Mouse (Mus musculus) embryonic facial prominence, embryonic 13.5 days (tissue): ENCODE results near the gene Neurog2. TPM values are rescaled to one million over a fixed set of nuclear protein-coding genes. Genes with fewer than 3 reads are reported as not detected.

ENCODE experiments used
- ATAC-seq: fragments of 200-750 bp; cut with Nextera tagmentation; 2 replicates; pipeline ENCODE4 v1.8.0; 2017; ENCODE audit warnings: low read depth; ENCODE audit not compliant: insufficient number of reproducible peaks, insufficient read depth, low FRiP score, low TSS enrichment
- H3K27ac ChIP-seq: fragments of 300-500 bp; sonication (generic); 2 replicates; pipeline ENCODE4 v1.5.1; 2015; ENCODE audit warnings: moderate library complexity, mild to moderate bottlenecking, inconsistent platforms
- H3K27me3 ChIP-seq: fragments of 300-500 bp; sonication (generic); 2 replicates; pipeline ENCODE4 v1.6.1; 2015; ENCODE audit warnings: mild to moderate bottlenecking, inconsistent platforms
- H3K36me3 ChIP-seq: fragments of 300-500 bp; sonication (generic); 2 replicates; pipeline ENCODE4 v1.6.1; 2015; ENCODE audit warnings: mild to moderate bottlenecking, inconsistent platforms
- H3K4me1 ChIP-seq: fragments of 300-500 bp; sonication (generic); 2 replicates; pipeline ENCODE4 v1.6.1; 2015; ENCODE audit warnings: inconsistent platforms
- H3K4me2 ChIP-seq: fragments of 300-500 bp; sonication (generic); 2 replicates; pipeline ENCODE4 v1.6.1; 2015; ENCODE audit warnings: moderate library complexity, mild to moderate bottlenecking, inconsistent platforms
- H3K4me3 ChIP-seq: fragments of 300-500 bp; sonication (generic); 2 replicates; pipeline ENCODE4 v1.5.1; 2015; ENCODE audit warnings: mild to moderate bottlenecking, inconsistent platforms
- H3K9ac ChIP-seq: fragments of 300-500 bp; sonication (generic); 2 replicates; pipeline ENCODE4 v1.6.1; 2015; ENCODE audit warnings: mild to moderate bottlenecking, inconsistent platforms
- H3K9me3 ChIP-seq: fragments of 300-500 bp; sonication (generic); 2 replicates; pipeline ENCODE4 v1.6.1; 2016; ENCODE audit warnings: inconsistent platforms
- WGBS: fragments of 180-500 bp; shearing (Covaris S2); methylation state at CpG from one replicate; pipeline ENCODE4 v1.1.7; 2015; ENCODE audit warnings: mixed read lengths; 5-methylcytosine and 5-hydroxymethylcytosine counted together
- polyA plus RNA-seq: library from polyadenylated mRNA; unstranded; fragments of >200 nt; fragmentation: Nextera tagmentation; extraction: Ambion mirVana; gene quantifications from 2 replicates; pipeline ENCODE4 v1.2.1, GENCODE M21; 2015

Neurog2 gene
- polyA plus RNA-seq, 1 experiment from 2014 or later = 0.32 TPM

DNA sequence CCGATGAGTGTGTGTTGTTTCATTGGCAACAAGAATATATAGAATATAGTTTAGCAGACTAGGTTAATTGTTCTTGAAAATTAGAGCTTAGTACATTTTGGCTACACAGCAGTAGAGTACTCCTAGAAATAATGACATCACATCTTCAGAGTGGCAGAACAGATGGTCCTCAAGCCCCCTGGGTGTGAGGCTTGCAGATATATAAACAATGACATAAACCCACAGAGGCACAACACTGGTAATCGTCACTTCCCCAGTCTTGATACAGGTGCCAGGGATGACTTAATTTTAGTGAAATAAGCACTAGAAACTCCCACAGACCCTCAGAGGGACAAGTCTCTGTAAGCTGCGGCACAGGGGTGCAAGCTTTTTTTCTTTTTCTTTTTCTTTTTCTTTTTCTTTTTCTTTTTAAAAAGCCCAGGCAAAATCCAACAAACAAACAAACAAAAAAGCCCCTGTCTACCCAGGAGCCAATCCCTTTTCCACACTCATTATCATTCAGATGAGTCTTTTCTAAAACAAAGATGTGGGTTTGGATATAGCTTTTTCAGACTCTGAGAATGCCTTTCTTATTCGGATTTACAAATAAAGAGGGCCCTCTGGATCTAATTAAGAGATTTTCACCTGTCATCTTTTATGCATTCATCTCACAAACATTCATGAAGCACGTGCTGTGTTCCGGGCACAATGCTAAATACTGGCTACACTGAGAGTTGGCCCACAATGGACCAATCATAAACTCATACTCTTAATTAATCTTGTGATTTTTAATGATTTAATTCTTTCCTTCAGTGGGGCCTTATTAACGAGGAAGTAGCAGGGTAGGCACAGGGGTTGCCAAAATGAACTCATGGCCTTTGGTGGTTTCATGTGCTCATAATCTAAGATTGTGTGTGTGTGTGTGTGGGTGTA is 19.1 kb downstream of the Neurog2 start:
- WGBS = 48% methylated on average over 7 of the region's 7 CpGs
- Histone ChIP-seq H3K9me3 (no peaks in the 10 kb centered on the region), H3K9ac (no peak overlapping the region), H3K27me3 (peaks cover 11% of the 10 kb centered on the region), H3K4me3 (no peak overlapping the region), H3K4me1 (no peaks in the 10 kb centered on the region), H3K36me3 (no peaks in the 10 kb centered on the region), H3K4me2 (no peak overlapping the region), H3K27ac (no peak overlapping the region)
- ATAC-seq = no peak

DNA sequence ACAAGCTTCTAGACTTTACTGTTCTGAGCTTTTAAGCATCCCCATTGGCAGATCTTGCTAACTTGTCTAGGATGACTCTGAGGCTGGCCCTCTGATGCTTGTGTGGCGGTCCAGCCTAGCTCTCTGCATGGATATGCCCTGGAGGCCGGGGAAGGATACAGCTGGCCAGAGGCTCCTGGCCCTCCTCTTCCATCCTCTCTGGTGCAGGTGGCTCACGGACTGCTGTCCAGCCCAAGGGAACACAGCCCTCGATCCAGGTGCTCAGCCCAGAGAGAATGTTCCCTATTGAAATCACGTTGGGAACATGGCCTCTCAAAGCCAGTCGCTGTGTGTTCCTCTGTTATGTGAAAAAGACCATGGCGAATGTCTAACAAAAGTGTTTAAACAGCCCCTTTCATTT is 27.8 kb downstream of the Neurog2 start:
- Histone ChIP-seq H3K36me3 (no peaks in the 10 kb centered on the region), H3K4me1 (0 out of 2 replicates have a peak, but pooled peaks cover 3% of the 10 kb centered on the region), H3K9ac (no peak overlapping the region), H3K4me2 (no peak overlapping the region), H3K4me3 (no peak overlapping the region), H3K27ac (no peak overlapping the region), H3K27me3 (no peaks in the 10 kb centered on the region), H3K9me3 (no peaks in the 10 kb centered on the region)
- WGBS = 66% methylated on average over 7 of the region's 7 CpGs
- no peak for ATAC-seq

DNA sequence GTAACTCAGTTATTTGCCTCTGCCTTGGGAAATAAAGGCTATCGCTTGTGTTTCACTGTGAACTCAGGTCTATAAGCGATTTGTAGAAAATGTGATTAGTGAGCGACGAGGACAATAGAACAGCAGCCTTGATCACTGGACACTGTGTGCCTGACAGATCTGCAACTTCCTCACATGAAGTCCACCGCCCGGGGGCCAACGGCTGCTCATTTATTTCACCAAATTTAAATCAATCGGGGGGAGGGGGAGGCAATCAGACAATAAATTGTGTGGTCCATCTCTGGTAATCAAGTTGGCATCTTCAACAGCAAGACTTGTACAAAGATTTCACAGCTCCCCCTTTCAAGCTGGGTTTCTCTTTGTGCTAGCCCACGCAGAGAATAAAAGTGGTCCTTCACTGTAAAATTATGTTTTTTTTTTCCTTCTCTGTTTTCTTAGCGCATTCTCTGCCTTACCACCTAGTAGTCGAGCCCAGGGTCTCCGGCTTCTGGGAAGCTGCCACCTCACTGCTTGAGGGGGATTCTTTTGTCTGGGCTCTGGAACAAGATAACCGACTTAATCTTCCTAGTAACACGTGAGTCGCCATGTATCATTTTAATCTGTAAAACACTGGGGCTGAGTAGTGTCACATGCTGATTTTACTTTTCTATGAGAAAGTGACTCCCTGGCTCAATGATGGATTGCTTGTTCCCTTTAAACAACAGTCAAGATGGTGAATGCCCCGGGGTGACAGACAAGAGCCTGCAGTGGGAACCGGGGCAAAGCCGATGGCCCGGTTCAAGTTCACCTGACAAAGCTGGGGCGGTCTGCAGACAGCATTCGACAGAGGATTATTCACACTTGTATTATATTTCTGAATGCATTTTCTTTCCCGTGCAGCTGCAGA is 29.0 kb downstream of the Neurog2 start:
- H3K27me3 ChIP-seq = no peaks in the 10 kb centered on the region
- ATAC-seq = no peak
- no peak overlapping the region for H3K27ac ChIP-seq
- no peak overlapping the region for H3K9ac ChIP-seq
- 0 out of 2 replicates have a peak, but pooled peaks cover 3% of the 10 kb centered on the region for H3K4me1 ChIP-seq
- no peaks in the 10 kb centered on the region for H3K9me3 ChIP-seq
- no peak overlapping the region for H3K4me2 ChIP-seq
- 56% methylated on average over 22 of the region's 22 CpGs for WGBS
- H3K36me3 ChIP-seq = no peaks in the 10 kb centered on the region
- no peak overlapping the region for H3K4me3 ChIP-seq

DNA sequence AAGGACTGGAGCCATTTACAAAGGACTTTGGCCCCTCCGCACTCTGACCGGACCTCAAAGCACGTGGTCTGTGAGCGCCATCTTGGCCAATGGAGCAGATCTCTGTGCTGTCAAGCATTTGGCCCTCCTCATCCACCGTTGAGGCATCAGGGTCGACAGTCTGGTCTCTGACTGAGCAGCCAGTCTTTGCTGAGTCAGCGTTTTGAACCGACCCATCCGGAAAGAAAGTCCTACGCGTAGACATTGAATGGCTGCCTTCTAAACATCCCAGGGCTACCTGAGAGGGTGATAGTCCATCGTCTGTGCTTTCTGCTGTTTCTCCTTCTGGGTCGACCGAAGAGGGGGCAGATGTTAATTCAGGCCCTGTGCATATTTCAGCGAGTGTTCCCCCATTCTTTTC is 46.8 kb downstream of the Neurog2 start:
- Histone ChIP-seq H3K4me3 (no peak overlapping the region), H3K36me3 (no peaks in the 10 kb centered on the region), H3K9ac (no peak overlapping the region), H3K27ac (no peak overlapping the region), H3K4me2 (no peak overlapping the region), H3K9me3 (no peaks in the 10 kb centered on the region), H3K27me3 (no peaks in the 10 kb centered on the region), H3K4me1 (no peaks in the 10 kb centered on the region)
- WGBS = 87% methylated on average over 15 of the region's 15 CpGs
- no peak for ATAC-seq

Other genes starting within 250 kb of the Neurog2 start
- 33.4 and 37.6 TPM in 2 replicates for gene Ank2, start 133.8 kb upstream of the Neurog2 start, polyA plus RNA-seq
- gene Larp7, start 79.8 kb upstream of the Neurog2 start, polyA plus RNA-seq = 60.0 and 69.1 TPM in 2 replicates
- 12.0 and 12.2 TPM in 2 replicates for gene Zgrf1, start 79.6 kb upstream of the Neurog2 start, polyA plus RNA-seq
- gene Alpk1, start 147.4 kb downstream of the Neurog2 start, polyA plus RNA-seq = 2.3 and 3.0 TPM in 2 replicates
- gene Tifa, start 156.7 kb downstream of the Neurog2 start, polyA plus RNA-seq = 2.4 and 3.7 TPM in 2 replicates
- 55.4 and 57.9 TPM in 2 replicates for gene Ap1ar, start 204.4 kb downstream of the Neurog2 start, polyA plus RNA-seq